Mouse (Mus musculus) mouse embryonic stem cell (cell line): ENCODE measurements around the gene Tmem136.

Experiments
- in situ Hi-C, 2 experiments: fragments of 300-500 bp; cut with MboI; formaldehyde crosslinking; loops; 1 replicate in 1 of 2; 3 replicates in 1 of 2; pipeline ENCODE4 v1.14.3; 2019 to 2020; ENCODE audit warnings: low sequenced_read_pairs in 2 of 2, low pct_unique_long_range_greater_than_20kb in 1 of 2, mixed read lengths in 1 of 2; ENCODE audit not compliant: unreplicated experiment in 1 of 2

Gene Tmem136

GRCm38 (mm10) chr9:43110286-43110980 lies 5.9 kb downstream of the Tmem136 start:
- in situ Hi-C loops, result no loop called here

GRCm38 (mm10) chr9:43109125-43109524 lies 7.2 kb downstream of the Tmem136 start:
- in situ Hi-C loops, result no loop called here

DNA sequence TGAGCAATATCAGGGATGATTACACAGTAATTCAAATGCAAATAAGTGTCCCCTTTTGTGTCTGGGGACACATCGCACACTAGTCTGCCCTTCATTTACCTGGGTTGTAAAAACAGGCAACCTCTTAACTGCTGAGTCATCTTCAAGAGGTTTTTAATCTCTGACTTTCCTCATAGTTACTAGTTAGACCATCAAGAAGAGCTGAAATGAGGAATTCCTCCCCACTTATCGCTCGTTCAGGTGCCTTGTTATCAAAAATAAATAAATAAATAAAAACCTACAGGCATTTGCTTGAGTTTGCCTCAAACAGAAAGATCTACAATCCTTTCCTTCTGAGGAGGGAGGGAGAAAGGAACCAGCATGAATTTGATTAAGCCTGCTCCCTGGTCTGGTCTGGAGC lies 7.6 kb downstream of the Tmem136 start:
- in situ Hi-C loops, result no loop called here

DNA sequence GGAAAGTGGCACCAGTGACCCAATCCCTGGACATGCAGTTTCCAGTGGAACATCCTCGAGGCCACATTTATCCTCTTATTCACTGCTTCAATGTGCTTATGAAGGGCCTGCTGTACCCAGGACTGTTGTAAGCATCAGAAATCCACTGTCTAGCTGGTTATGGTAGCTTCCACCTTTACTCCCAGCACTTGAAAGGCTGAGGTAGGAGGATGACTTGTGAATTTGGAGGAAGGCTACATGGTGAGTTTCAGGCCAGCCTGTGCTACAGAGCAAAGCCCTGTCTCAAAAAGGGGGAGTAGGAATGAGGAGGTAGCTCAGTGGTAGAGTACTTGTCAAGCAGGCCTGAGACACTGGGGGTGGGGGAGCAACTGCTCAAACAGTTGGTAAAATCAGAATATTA lies 8.3 kb downstream of the Tmem136 start:
- in situ Hi-C loops, result no loop called here

- in situ Hi-C loops, result no loop called here
Measured at GRCm38 (mm10) chr9:43107555-43107954, 8.8 kb downstream of the Tmem136 start.

DNA sequence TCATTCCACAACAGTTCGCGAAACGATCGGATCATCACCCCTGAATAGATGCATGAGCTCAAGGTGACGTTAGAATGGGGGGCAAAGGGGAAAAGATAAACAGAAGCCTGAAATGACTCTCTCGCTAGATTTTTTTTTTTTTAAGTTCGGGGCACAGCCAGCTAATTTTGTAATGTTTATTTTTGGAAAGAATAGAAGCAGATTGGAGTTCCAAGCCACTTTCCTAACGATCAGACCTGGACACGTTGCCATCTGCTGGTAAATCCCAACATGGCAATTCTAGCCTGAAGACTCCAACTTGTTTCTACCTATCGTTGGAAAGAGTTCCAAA lies 9.2 kb downstream of the Tmem136 start, which contains the start of gene Arhgef12:
Gene Arhgef12, minus strand, starts transcription at position 53 of the 331 bp plus-strand sequence.
- in situ Hi-C loops, result no loop called here

GRCm38 (mm10) chr9:43106426-43107186 lies 9.8 kb downstream of the Tmem136 start:
- in situ Hi-C loops, result no loop called here

GRCm38 (mm10) chr9:43105664-43106361 lies 10.6 kb downstream of the Tmem136 start:
- in situ Hi-C loops, result no loop called here

DNA sequence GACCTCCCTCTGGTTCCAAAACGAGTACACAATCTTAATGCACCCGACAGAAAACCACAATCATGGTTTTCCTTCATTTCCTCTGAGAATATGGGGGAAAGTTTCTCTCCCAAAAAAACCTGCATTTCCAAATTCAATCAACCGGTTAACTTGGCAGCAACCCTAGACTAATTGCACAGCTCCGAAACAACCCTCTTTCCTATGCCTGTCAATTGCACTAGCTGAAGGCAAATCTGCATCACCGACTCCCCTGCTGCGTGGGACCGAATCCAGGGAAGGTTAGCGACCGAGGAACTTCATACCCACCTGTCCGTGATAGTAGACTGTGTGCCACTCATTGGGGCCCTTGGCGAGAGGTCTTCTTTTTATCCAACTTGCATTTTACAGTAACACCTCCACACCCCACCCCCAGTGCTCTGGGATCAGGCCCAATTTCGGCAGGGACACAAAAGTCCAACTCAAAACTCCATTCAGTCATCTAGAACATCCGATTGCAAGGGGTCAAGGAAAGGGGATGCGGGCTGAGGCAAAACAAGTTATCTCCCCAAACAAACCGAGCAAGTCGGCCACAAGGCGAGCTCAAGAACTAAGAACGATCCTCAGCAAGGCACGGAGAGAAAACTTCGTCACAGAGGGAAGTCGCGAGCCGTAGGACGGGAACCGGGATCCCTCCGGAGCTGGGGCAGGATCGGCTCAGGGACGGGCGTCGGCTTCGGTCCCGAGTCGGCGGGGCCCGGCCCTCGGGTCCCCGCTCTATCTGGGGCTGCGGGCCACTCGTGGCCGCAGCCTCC lies 11.3 kb downstream of the Tmem136 start:
- in situ Hi-C loops, result no loop called here

GRCm38 (mm10) chr9:43104526-43104872 lies 11.9 kb downstream of the Tmem136 start:
- in situ Hi-C loops, result no loop called here

- in situ Hi-C loops, result no loop called here
Measured at GRCm38 (mm10) chr9:43103675-43104299, 12.6 kb downstream of the Tmem136 start.

GRCm38 (mm10) chr9:43102931-43103330 lies 13.4 kb downstream of the Tmem136 start:
- in situ Hi-C loops, result no loop called here

DNA sequence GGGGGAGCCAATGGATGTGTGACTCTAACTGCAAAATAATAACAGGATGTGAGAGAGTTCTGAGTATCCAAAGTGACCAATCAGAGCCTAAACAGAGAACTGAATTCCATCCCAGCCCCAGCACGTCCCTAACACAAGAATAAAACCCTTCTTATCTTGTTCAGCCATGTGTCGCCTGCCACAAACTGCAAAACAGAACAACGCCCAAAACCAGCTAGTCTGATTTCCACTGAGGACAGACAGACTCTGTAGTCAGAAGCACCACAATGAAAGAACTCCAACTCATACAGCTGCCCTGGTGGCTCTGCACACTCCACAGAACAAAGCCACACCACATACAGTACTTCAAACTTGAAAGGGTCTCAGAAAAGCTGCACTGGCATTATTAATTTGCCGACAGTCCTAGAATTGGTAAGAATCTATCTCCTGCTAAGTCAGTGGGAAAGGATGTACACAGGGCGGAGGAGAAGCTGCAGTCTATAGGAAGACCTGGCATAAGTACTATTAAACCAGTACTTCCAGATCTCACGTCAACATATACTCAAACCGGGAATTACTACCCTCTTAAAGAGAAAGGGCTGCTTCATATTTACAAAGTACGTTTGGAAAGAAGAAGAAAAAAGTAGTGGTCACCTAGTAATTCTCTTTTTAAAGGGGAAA lies 14.3 kb downstream of the Tmem136 start:
- in situ Hi-C loops, result no loop called here

DNA sequence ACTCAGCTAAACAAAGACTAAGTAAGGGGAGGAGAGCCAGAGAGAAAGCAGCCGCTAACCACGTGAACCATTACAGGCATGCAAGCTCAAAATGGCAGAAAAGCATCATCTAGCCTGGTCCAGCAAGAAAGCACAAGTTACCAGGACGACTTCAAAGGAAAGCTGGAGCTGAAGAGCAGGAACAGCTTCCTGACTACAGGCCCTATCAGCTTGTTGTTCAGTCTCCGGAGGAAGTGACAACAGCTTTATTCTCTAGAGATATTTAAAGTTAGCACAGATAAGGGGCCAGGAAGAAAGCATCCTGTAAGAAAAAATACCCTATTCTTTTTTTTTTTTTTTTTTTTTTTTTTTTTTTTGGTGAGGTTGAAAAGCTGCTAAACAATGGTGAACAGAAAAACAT lies 17.4 kb downstream of the Tmem136 start:
- in situ Hi-C loops, result no loop called here

GRCm38 (mm10) chr9:43097801-43098557 lies 18.4 kb downstream of the Tmem136 start:
- in situ Hi-C loops, result no loop called here

GRCm38 (mm10) chr9:43096337-43096736 lies 20.0 kb downstream of the Tmem136 start:
- in situ Hi-C loops, result no loop called here

DNA sequence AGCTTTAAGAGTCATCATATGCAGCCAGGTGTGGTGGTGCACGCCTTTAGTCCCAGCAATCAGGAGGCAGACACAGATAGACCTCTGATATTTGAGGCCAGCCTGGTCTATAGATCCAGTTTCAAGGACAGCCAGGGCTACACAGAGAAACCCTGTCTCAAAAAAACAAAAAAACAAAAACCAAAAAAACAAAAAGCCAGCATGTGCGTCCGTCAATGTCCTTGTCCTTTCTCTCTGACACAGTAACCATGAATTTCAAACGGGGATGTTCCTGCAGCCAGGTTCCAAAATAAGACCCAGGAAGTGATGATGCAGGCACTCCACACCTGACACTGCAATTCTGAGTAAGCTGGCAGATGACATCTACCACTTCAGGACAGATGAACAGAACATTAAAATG lies 21.5 kb downstream of the Tmem136 start:
- in situ Hi-C loops, result no loop called here
